Mouse (Mus musculus): Measurements from ENCODE around the gene Tbc1d24. TPM values are rescaled to one million over a fixed set of nuclear protein-coding genes. Genes with fewer than 3 reads are reported as not detected.

The Tbc1d24 gene
- polyA plus RNA-seq, 1 experiment from 2014 or later, result 6.6 TPM

DNA sequence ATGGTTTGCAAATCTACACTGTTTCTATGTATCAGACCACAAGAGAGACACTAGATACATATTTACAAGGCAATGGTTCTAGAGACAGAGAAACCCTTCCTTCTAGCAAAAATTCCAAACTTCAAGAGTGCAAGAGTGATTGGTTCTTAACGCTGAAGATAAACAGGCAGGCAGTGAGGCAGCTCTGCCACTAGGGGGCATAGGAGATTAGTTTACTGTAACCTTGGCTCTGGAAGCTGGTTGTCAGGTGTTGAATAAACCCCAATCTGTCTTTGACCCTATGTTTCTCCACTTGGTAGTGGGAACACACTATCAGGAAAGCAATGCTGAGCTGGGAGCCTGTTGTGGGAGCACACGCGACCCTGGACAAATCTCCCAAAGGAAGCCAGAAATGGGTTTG is 31.9 kb downstream of the Tbc1d24 start:
- 0 out of 2 replicates have a peak, but pooled peaks cover 1% of the 10 kb centered on the region for H3K36me3 ChIP-seq (replicated peaks)
- no peaks in the 10 kb centered on the region for H3K9me3 ChIP-seq (replicated peaks)
- H3K27me3 ChIP-seq, result no peaks in the 10 kb centered on the region
- H3K4me3 ChIP-seq (replicated peaks), result no peak overlapping the region
- 2% methylated on average over 3 of the region's 3 CpGs for WGBS (ENCODE audit: insufficient replicate concordance)
- peaks cover 38% of the 10 kb centered on the region for H3K4me1 ChIP-seq (replicated peaks)
- no peak overlapping the region for H3K9ac ChIP-seq
- H3K4me2 ChIP-seq, result no peak overlapping the region
- peak overlapping the region; percentile 22; the same call in 1 of the 2 replicates for H3K27ac ChIP-seq (replicated peaks)
- no peak for ATAC-seq (ENCODE audit: insufficient read depth)

DNA sequence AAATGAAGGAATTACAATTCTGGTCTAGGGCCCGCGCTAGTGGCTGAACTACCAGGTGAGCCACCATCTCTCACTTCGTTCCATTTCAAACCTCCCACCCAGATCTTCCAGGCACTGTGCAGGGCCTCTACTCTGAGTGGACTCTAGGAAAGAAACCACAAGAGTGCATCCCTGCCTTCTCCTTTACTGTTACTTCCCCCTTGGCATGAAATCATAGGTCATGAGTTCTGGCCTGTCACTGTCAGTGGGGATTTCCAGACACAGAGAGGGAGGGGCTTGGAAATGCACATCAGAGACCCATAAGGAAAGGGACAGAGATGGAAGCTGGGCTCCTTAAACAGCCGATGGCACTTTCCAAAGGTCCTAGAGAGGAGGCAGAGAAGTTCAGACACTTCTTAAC is 33.6 kb downstream of the Tbc1d24 start:
- Histone ChIP-seq H3K4me3 (replicated peaks) (no peak overlapping the region), H3K4me1 (replicated peaks) (peaks cover 54% of the 10 kb centered on the region), H3K36me3 (replicated peaks) (peaks cover 13% of the 10 kb centered on the region), H3K4me2 (no peak overlapping the region), H3K27ac (replicated peaks) (0 out of 2 replicates have a peak overlapping the region, but pooled peaks have one; percentile 98), H3K9ac (no peak overlapping the region), H3K9me3 (replicated peaks) (no peaks in the 10 kb centered on the region), H3K27me3 (no peaks in the 10 kb centered on the region)
- WGBS (ENCODE audit: insufficient replicate concordance), result 70% methylated on average over 4 of the region's 4 CpGs
- ATAC-seq (ENCODE audit: insufficient read depth), result no peak

DNA sequence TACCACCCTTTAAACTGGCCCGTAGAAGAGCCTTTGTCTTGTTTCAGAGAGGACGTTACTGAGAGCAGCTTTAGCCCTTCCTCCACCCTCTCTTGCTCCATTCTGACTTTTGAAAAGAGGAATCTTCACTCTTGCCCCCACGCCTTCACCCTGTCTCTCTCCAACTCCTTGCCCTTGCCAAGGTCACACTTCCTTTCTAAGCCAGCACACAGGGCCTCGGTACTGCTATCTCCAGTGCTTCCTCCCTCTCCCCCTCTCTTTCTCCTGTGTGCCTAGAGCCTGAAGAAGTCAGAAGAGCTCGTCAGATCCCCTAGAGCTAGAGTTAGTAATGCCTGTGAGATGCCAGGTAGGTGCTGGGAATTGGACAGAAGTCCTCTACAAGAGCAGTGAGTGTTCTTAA is 34.6 kb downstream of the Tbc1d24 start:
- Histone ChIP-seq H3K36me3 (replicated peaks) (peaks cover 19% of the 10 kb centered on the region), H3K9ac (no peak overlapping the region), H3K27me3 (no peaks in the 10 kb centered on the region), H3K4me3 (replicated peaks) (peak overlapping the region; percentile 93), H3K27ac (replicated peaks) (peak overlapping the region; percentile 98), H3K9me3 (replicated peaks) (no peaks in the 10 kb centered on the region), H3K4me1 (replicated peaks) (peaks cover 59% of the 10 kb centered on the region), H3K4me2 (peak overlapping the region; percentile 90)
- WGBS (ENCODE audit: insufficient replicate concordance), result 51% methylated on average over 5 of the region's 5 CpGs
- ATAC-seq (ENCODE audit: insufficient read depth), result no peak

DNA sequence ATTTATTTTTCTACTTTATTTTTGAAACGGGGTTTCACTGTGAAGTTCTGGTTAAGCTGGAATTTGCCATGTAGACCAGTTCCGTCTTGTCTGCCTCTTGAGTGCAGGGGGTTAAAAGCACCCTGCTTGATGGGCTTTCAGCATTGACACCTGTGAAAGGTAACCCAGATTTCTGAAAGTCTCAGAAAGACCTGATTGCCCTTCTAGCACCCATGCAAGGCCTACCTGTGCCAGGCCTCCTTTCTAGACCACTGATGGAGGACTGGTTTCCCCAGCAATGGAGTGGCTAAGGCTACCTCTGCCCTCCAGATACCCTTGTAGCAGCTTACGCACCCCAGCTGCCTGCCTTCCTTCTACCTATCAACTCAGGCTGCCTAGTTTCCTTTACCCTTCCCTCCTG is 35.2 kb downstream of the Tbc1d24 start:
- Histone ChIP-seq H3K9me3 (replicated peaks) (no peaks in the 10 kb centered on the region), H3K27me3 (no peaks in the 10 kb centered on the region), H3K9ac (peak overlapping the region; percentile 91), H3K4me3 (replicated peaks) (peak overlapping the region; percentile 93), H3K4me2 (peak overlapping the region; percentile 90), H3K36me3 (replicated peaks) (peaks cover 25% of the 10 kb centered on the region), H3K4me1 (replicated peaks) (peaks cover 64% of the 10 kb centered on the region), H3K27ac (replicated peaks) (peak overlapping the region; percentile 98)
- ATAC-seq (ENCODE audit: insufficient read depth), result no peak
- 60% methylated on average over 3 of the region's 3 CpGs for WGBS (ENCODE audit: insufficient replicate concordance)

DNA sequence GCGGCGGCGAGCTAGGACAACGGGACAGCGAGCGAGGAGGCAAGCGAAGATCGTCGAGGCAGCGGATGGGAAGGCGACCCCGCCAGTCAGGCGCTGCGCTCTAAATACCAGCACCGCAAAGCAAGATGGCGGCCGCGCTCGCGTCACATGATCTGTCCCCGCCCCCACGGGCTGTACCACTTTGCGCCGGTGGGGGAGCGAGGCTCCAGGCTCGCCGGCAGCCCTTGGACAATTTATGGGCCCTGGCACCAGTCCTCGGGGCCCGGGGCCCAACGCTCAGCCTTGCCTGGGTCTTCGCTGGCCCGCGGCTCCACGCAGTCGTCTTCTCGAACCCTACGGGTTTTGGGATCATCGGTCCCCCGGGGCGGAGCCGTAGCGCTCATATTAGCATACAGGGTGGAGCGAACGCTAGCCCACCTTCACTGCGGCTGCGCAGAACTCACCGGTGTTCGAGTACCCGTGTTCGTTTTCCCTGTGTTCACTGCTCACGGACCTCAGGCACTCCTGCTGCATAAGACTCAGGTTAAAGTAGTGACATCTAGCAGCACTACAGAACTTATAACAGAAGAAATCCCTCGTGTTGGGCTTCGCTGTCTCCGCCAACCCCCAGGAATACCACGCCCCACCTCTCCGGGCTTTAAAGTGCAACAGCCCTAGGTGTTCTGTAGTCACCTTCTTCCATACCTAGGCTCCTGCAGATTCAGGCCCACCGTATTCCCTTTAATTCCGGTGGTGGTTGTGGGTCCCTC is 35.9 kb downstream of the Tbc1d24 start, which contains the start of gene Atp6v0c:
Atp6v0c (minus strand) TSS at position 386 of the 749 bp plus-strand sequence.
- peak within 1 kb of the TSS; percentile 98 for H3K27ac ChIP-seq (replicated peaks)

DNA sequence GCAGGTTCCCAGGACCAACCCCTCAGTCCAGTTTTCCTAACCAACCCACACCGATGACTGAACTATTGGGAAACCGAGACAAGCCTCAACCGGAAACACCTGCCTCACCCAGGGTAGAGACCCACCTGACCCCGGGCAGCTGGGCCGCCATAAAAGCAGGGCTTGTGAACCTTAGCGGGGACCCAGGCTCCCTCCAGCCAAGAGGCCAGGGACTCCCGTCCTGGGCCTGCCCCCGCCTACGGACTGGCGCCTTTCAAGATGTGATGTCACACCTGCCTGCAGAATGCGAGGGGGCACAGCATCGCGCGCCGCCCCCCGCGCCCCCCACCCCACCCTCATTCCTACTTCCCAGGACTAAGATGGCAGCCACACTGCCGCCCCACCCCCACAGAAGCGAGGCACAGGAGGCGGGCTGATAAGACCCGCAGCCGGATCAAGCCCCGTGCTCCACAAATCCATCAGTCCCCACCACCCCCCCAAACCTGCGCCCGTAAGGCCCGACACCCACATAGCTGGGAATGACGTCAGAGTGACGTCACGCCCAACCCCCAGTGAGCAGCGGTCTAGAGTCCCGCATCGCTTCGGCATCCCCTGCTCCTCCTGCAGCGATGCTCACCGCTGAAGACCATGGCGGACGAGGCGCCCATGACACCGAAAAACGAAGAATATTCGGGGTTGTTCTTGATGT is 36.6 kb downstream of the Tbc1d24 start:
- WGBS (ENCODE audit: insufficient replicate concordance), result under 1% methylated on average over 41 of the region's 41 CpGs
- Histone ChIP-seq H3K9me3 (replicated peaks) (no peaks in the 10 kb centered on the region), H3K4me1 (replicated peaks) (peaks cover 65% of the 10 kb centered on the region), H3K27me3 (no peaks in the 10 kb centered on the region), H3K4me3 (replicated peaks) (peak overlapping the region; percentile 93), H3K27ac (replicated peaks) (peak overlapping the region; percentile 98), H3K9ac (peak overlapping the region; percentile 91), H3K4me2 (peak overlapping the region; percentile 90), H3K36me3 (replicated peaks) (peaks cover 32% of the 10 kb centered on the region)
- ATAC-seq (ENCODE audit: insufficient read depth), result peak; percentile 43

More for the DNA sequence above, 35.9 kb downstream of the Tbc1d24 start, which contains the start of gene Atp6v0c:
- WGBS (ENCODE audit: insufficient replicate concordance), result under 1% methylated on average over 58 of the region's 58 CpGs
- peaks cover 31% of the 10 kb centered on the region for H3K36me3 ChIP-seq (replicated peaks)
- peak within 1 kb of the TSS; percentile 93 for H3K4me3 ChIP-seq (replicated peaks)
- H3K4me1 ChIP-seq (replicated peaks), result peaks cover 69% of the 10 kb centered on the region
- peak within 1 kb of the TSS; percentile 90 for H3K4me2 ChIP-seq
- ATAC-seq (ENCODE audit: insufficient read depth), result peak; percentile 81
- H3K27me3 ChIP-seq, result no peaks in the 10 kb centered on the region
- no peaks in the 10 kb centered on the region for H3K9me3 ChIP-seq (replicated peaks)
- H3K9ac ChIP-seq, result peak within 1 kb of the TSS; percentile 91

DNA sequence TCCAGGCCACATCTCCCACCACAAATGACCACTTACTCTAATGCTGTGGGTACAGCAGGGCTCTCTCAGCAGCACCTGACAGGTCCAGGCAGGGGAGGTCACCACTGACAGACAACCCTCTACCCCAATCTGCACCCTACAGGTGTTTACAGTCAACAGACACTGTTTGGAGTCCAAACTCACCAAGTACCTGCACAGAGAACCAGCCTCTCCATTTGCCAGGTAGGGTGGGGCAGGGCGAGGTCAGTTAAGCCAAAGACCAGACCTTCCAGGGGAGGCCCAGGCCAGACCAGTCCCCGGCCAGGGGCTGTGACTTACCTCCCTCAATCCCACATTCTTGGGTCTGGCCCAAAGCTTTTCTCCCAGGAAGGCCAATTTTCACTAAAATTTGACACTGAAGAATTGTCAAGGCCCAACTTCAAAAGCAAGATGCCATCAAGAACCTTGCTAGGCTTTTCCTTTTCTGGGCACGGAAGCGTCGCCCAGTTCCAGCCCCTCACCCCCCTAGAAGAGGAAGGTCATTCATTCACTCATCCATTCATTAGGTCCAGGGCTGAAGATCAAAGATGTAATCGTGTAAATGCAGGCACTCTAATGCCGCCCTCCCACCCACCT is 37.4 kb downstream of the Tbc1d24 start:
- Histone ChIP-seq H3K4me2 (peak overlapping the region; percentile 90), H3K27me3 (no peaks in the 10 kb centered on the region), H3K27ac (replicated peaks) (peak overlapping the region; percentile 98), H3K9me3 (replicated peaks) (no peaks in the 10 kb centered on the region), H3K4me3 (replicated peaks) (peak overlapping the region; percentile 93), H3K36me3 (replicated peaks) (peaks cover 32% of the 10 kb centered on the region), H3K4me1 (replicated peaks) (peaks cover 67% of the 10 kb centered on the region), H3K9ac (peak overlapping the region; percentile 91)
- 44% methylated on average over 7 of the region's 7 CpGs for WGBS (ENCODE audit: insufficient replicate concordance)
- no peak for ATAC-seq (ENCODE audit: insufficient read depth)

DNA sequence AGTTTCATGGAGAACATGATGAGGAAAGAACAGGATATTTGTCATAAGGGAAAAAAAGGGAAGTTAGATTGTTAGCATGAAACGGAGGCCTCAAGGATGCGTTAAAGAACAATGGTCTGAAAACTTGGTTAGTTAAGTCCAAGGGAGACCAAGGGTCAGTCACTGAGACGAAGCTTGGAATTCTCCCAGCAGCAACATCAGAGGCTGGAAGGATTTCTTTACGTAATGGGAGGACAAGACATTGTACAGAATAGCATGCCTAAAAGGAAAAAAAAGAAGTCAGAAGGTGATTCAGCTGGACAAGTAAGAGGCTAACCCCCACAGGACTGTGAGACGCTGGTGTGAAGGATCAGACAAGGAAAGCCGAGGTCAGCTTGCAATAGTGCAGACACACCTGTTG is 38.2 kb downstream of the Tbc1d24 start:
- peak overlapping the region; percentile 98 for H3K27ac ChIP-seq (replicated peaks)

DNA sequence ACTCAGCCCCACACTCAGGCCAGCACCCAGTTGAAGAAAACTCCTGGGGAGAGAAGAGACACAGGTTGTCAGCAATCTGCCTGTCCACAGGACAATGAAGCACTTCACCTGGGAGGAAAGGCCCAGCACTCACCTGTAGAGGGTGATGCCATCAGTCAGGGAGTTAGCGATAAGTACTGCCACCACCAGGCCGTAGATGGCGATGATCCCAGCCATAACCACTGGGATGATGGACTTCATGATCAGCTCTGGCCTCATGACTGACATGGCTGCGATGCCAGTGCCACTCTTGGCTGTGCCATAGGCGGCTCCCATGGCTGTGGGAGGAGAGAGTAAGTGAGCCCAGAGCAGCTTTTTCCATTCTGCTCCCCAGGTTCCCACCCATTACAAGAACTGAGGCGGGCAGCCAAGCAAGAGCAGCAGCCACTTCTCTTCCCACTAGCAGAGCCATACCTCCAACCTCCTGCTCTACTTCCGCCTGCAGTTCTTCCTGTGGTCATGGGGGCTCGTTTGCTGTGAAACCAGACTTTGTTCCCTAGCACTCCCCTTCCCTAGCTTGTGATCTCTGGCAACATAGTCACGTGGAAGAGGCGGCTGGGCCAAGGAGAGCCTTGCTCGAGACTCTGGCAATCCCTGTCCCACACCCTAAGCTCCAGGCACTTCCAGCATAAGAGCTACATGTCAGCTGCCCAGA is 40.6 kb downstream of the Tbc1d24 start:
- H3K27ac ChIP-seq (replicated peaks), result peak overlapping the region; percentile 34

More for the DNA sequence above, 38.2 kb downstream of the Tbc1d24 start:
- Histone ChIP-seq H3K4me2 (peak overlapping the region; percentile 90), H3K9ac (no peak overlapping the region), H3K36me3 (replicated peaks) (peaks cover 32% of the 10 kb centered on the region), H3K4me3 (replicated peaks) (peak overlapping the region; percentile 93), H3K4me1 (replicated peaks) (peaks cover 71% of the 10 kb centered on the region), H3K27me3 (no peaks in the 10 kb centered on the region), H3K9me3 (replicated peaks) (no peaks in the 10 kb centered on the region)
- ATAC-seq (ENCODE audit: insufficient read depth), result no peak
- WGBS (ENCODE audit: insufficient replicate concordance), result 52% methylated on average over 6 of the region's 6 CpGs

DNA sequence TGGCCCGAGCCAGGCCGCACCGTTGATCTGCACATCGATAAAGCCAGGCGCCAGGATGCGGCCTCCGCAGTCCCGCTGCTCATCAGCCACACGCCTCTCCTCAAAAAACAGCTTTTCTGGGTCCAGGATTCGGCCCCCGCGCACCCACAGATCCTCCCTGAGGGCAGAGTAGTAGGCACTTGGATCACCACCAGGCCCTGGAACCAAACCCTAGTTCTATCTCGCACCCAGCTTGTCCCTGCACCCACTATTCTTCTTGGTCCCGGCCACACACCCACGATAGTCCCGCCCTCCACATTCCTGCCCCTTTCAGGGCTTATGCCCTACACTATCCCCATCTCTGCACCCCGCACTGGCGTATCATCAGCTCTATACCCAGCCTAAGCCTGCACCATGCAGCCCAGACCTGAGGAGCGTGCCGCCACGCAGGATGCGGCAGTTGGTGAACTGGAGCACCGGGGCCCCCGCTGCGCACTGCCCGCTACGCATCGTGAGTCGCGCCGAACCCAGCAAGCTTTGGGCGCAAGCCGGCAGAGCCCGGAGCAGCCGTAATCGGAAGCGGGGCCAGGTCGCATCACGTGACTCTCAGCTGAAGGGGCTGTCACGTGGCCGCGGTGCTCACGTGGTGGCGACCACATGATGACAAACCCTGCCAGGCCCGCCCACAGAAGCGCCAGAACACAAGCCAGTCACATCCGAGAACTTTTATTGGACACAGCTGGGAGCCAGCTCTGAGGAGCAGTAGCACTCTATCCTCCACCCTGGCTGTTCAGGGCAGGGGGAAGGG is 42.0 kb downstream of the Tbc1d24 start, which contains the start of gene Amdhd2:
Amdhd2 (minus strand) TSS at position 591 of the 787 bp plus-strand sequence.
- WGBS (ENCODE audit: insufficient replicate concordance), result 1% methylated on average over 47 of the region's 47 CpGs
- H3K4me1 ChIP-seq (replicated peaks), result peaks cover 68% of the 10 kb centered on the region

More for the DNA sequence above, 40.6 kb downstream of the Tbc1d24 start:
- Histone ChIP-seq H3K4me1 (replicated peaks) (peaks cover 68% of the 10 kb centered on the region), H3K36me3 (replicated peaks) (peaks cover 32% of the 10 kb centered on the region), H3K9ac (no peak overlapping the region), H3K27me3 (no peaks in the 10 kb centered on the region), H3K4me2 (no peak overlapping the region), H3K9me3 (replicated peaks) (no peaks in the 10 kb centered on the region), H3K4me3 (replicated peaks) (no peak overlapping the region)
- WGBS (ENCODE audit: insufficient replicate concordance), result 67% methylated on average over 11 of the region's 11 CpGs
- no peak for ATAC-seq (ENCODE audit: insufficient read depth)

More for the DNA sequence above, 42.0 kb downstream of the Tbc1d24 start, which contains the start of gene Amdhd2:
- H3K36me3 ChIP-seq (replicated peaks), result peaks cover 32% of the 10 kb centered on the region
- ATAC-seq (ENCODE audit: insufficient read depth), result peak; percentile 81
- no peaks in the 10 kb centered on the region for H3K9me3 ChIP-seq (replicated peaks)
- H3K4me2 ChIP-seq, result peak within 1 kb of the TSS; percentile 97
- H3K27me3 ChIP-seq, result no peaks in the 10 kb centered on the region
- H3K27ac ChIP-seq (replicated peaks), result peak within 1 kb of the TSS; percentile 94
- H3K9ac ChIP-seq, result peak within 1 kb of the TSS; percentile 78
- peak within 1 kb of the TSS; percentile 66 for H3K4me3 ChIP-seq (replicated peaks)

Measured in liver, embryonic 15.5 days (tissue).